Mouse (Mus musculus) liver, embryonic 14.5 days (tissue): Measurements from ENCODE around the gene Cckar.

Experiments
- CTCF ChIP-seq: IDR thresholded peaks from 2 replicates; pipeline ENCODE4 v1.5.1; 2016; ENCODE audit warnings: antibody characterized with exemption, low read depth, control low read depth
- EP300 ChIP-seq: IDR thresholded peaks from 2 replicates; pipeline ENCODE4 v1.6.1; 2016; ENCODE audit warnings: antibody characterized with exemption, low read depth

DNA sequence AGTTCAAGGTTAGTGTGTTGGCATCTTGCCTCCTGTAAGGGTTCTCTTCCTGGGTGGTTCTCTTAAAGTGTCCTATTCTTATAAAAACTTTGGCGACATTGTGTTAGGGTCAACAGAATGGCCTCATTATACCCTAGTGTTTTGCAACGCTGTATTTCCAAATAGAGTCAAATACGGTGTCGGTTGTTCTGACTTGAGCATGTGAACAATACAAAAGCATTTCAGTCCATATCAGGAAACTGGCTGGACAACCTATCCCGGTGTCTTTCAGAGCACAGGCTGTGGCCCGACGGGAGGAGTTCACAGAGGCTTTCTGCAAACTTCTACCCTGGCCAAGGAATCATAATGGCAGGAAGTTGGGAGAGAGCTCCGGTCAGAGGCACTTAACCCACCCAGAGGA is 15.4 kb downstream of the Cckar start:
- TF ChIP-seq CTCF, result no peak
- no peak for TF ChIP-seq EP300
